Mouse (Mus musculus): ENCODE data around the gene Naip2.

The Naip2 gene

GRCm38 (mm10) chr13:100107652-100108472, 94.0 kb downstream of the Naip2 start, which contains the start of gene Serf1:
Gene Serf1 (plus strand): TSS chr13:100108012.
- peak; percentile 39 to 59 for DNase-seq (ENCODE audit: low spot score in 2 of 2)

GRCm38 (mm10) chr13:100103748-100104254, 98.1 kb downstream of the Naip2 start, which contains the start of gene Bdp1:
Gene Bdp1 (minus strand): TSS chr13:100104070.
- DNase-seq (ENCODE audit: low spot score in 2 of 2), result peak; percentile 88 to 94

GRCm38 (mm10) chr13:100103052-100103658, 98.7 kb downstream of the Naip2 start:
- no peak for DNase-seq (ENCODE audit: low spot score in 2 of 2)

GRCm38 (mm10) chr13:100098808-100099207, 103.1 kb downstream of the Naip2 start:
- no peak for DNase-seq (ENCODE audit: low spot score in 2 of 2)

Data from thymus, postnatal 10 days (tissue).